Mouse (Mus musculus) skeletal muscle tissue, adult 2 months (tissue): ENCODE measurements around the gene Zfp287.

Experiments used
- DNase-seq: peaks from one replicate; pipeline ENCODE4 v3.0.0-alpha.2; 2012; ENCODE audit warnings: low read depth, low spot score

Gene Zfp287

GRCm38 (mm10) chr11:62701218-62701617, 30.5 kb downstream of the Zfp287 start:
- DNase-seq: no peak

- DNase-seq: no peak
Measured at GRCm38 (mm10) chr11:62699749-62700148, 32.0 kb downstream of the Zfp287 start.

GRCm38 (mm10) chr11:62695126-62695525, 36.6 kb downstream of the Zfp287 start:
- no peak for DNase-seq

GRCm38 (mm10) chr11:62693299-62694184, 38.2 kb downstream of the Zfp287 start:
- DNase-seq: peak; percentile 25

- no peak for DNase-seq
Measured at GRCm38 (mm10) chr11:62691592-62691991, 40.1 kb downstream of the Zfp287 start.

- DNase-seq: no peak
Measured at GRCm38 (mm10) chr11:62679954-62680353, 51.8 kb downstream of the Zfp287 start.

- no peak for DNase-seq
Measured at GRCm38 (mm10) chr11:62678778-62679354, 52.8 kb downstream of the Zfp287 start.

- DNase-seq: no peak
Measured at GRCm38 (mm10) chr11:62676290-62676596, 55.5 kb downstream of the Zfp287 start.

- peak; percentile 70 for DNase-seq
Measured at GRCm38 (mm10) chr11:62675480-62676289, 56.0 kb downstream of the Zfp287 start.

- no peak for DNase-seq
Measured at GRCm38 (mm10) chr11:62670006-62670405, 61.7 kb downstream of the Zfp287 start.

- no peak for DNase-seq
Measured at GRCm38 (mm10) chr11:62669471-62669870, 62.2 kb downstream of the Zfp287 start.

- DNase-seq: no peak
Measured at GRCm38 (mm10) chr11:62668986-62669385, 62.7 kb downstream of the Zfp287 start.

GRCm38 (mm10) chr11:62664250-62664649, 67.5 kb downstream of the Zfp287 start:
- DNase-seq: no peak

- no peak for DNase-seq
Measured at GRCm38 (mm10) chr11:62660885-62661284, 70.8 kb downstream of the Zfp287 start.

GRCm38 (mm10) chr11:62652080-62652479, 79.6 kb downstream of the Zfp287 start:
- no peak for DNase-seq

- DNase-seq: no peak
Measured at GRCm38 (mm10) chr11:62651563-62651962, 80.1 kb downstream of the Zfp287 start.
